Mouse (Mus musculus): ENCODE results near the gene Uba7. TPM values are rescaled to one million over a fixed set of nuclear protein-coding genes. Genes with fewer than 3 reads are reported as not detected.
"Not testable (repeated sequence)": the region's sequence is repeated elsewhere in the genome, so short reads cannot be mapped to it uniquely, and the experiment has no call there.

Uba7 gene
- polyA plus RNA-seq, 2 experiments from 2014 or later, result 132 to 138 TPM

GRCm38 (mm10) chr9:107994464-107994863, 19.2 kb downstream of the Uba7 start:
- ATAC-seq, result no peak

GRCm38 (mm10) chr9:107995513-107995912, 20.2 kb downstream of the Uba7 start:
- ATAC-seq, result no peak

DNA sequence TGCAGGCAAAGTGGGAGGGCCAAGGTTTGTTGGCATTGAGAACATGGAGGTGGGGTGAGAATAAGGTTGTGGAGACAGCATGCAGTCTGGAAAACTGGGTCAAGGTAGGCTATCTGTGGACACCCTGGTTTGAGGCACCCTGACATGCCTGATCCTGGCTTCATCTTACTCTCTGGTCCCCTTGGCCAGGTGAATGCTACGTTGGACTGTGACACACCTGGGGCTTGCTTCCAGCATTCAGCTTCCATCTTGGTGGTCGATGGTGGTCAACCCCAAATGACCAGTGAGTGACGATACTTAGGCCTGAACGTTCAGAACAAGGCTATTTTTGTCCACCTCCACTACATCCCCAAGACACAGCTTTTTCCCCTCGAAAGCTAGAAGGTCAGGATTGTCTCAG, 20.7 kb downstream of the Uba7 start, which contains the start of gene Gm20662:
Gene Gm20662 (plus strand): TSS at position 301 of the 400 bp plus-strand sequence.
- ATAC-seq, result no peak

DNA sequence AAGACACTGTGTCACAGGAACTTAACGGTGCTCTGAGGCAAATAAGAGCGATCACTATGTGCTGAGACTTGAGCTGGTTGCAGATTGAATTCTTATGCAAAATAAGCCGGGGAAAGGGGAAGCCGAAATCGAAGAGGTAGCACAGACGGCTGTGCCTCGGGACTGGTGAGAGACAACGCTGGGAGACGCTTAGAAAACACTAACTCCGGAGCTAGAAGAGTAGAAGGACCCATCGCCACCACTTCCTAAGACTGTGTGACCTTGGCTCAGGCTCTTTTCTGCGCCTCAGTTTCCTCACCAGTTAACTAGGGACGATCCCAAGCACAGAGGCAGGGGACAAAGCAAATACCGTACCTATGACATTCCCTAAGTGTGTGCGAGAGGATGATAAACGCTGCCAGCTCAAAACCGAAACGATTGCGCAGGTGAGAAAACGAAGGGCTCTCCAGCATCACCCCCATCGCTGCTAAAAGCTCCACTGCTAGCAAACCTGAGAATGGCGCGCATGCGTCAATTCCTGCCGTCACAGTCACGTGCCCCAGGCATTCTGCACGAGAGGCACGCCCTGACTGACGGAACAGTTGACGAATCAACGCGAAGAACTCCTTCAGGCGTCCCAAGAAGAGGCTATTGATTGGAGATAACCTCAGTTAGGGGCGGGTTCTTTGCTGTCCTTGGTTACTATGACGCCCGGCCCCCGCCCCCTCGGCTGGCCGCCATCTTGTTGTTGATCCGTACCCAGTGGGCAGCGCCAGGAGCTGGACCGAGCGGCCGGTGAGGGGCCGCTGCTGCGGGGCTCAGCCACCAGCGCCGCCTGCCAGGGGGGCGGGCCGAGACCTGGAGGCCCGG, 26.8 kb downstream of the Uba7 start, which contains the start of gene Ip6k1:
Gene Ip6k1 (plus strand): TSS at position 580 of the 849 bp plus-strand sequence.
- peak; percentile 99 for ATAC-seq

GRCm38 (mm10) chr9:108002778-108003530, 27.6 kb downstream of the Uba7 start:
- peak; percentile 15 for ATAC-seq

DNA sequence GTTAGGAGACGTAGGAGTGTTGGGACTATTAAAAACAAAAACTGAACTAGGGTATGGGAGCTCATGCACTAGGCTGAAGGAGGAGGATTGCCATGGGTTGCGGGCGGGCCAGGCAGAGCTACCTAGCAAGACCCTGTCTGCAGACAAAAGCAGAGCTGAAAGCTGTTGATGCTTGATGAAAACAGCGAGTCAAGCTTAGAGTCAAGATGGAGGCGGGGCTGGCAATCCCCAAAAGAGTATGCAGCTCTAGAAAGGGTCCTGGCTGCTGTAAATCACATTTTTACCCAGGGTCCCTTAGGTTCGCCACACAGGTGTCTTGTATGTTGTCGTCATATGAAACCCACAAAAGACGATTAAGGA, 28.2 kb downstream of the Uba7 start:
- ATAC-seq, result no peak

GRCm38 (mm10) chr9:108008041-108008440, 32.7 kb downstream of the Uba7 start:
- no peak for ATAC-seq

DNA sequence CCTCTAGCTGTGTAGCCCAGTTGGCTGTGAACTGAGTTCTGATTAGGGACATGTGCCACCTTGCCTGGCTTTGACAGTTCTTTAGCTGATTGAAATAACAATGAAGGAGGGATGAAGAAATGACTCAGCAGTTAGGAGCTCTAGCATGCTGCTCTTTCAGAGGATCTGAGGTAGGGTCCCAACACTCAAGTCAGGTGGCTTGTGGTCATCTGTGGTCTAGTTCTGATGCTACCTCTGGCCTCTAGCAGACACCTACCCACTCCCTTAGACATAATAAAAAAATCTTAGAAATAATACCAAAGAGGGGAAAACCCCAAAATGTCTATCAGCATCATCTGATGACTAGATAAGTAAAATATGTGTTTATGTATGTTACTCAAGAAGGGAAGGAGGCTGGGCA, 35.1 kb downstream of the Uba7 start:
- ATAC-seq, result peak; percentile 69

- not testable (repeated sequence) for ATAC-seq
Observed at GRCm38 (mm10) chr9:108013577-108013976, 38.3 kb downstream of the Uba7 start.

DNA sequence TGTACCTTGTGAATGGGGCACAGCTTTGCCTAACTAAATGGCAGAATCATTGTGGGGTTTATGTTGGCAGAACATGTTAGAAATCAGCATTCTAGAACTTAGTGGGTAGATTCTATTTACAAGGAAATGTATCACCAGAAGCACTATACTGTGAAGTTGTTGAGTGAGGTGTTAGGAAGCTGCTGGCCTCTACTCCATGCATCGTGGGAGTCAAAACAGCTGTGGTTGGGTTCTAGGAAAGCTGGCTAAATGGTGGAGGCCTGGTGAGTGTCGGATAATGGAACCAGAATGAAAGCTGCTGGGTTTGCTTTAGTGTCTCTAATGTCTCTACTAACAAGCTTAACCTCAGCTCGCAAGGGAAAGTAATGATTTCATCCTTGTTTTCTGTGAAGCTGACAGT, 41.8 kb downstream of the Uba7 start:
- no peak for ATAC-seq

DNA sequence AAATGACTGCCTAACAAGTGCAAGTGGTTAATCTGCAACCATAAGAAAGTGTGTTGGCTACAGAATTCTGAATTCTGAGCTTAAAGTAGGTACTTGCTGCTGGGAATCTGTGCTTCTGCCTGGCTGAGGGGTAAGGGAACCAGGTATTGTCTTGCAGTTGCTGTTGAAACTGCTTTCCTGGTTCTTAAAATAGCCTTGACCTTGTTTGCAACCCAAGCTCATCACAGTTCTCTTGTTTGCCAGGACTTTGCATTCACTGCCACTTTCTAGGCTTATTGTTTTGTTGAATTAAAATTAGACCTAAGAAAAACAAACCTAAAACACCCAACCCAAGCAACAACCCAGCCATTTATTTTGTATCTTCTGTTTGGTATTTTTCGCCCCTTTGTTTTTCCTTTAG, 45.4 kb downstream of the Uba7 start:
- no peak for ATAC-seq

- no peak for ATAC-seq
Observed at GRCm38 (mm10) chr9:108023216-108023615, 47.9 kb downstream of the Uba7 start.

GRCm38 (mm10) chr9:108026584-108026983, 51.3 kb downstream of the Uba7 start:
- ATAC-seq, result no peak

GRCm38 (mm10) chr9:108027867-108028266, 52.6 kb downstream of the Uba7 start:
- ATAC-seq, result no peak

DNA sequence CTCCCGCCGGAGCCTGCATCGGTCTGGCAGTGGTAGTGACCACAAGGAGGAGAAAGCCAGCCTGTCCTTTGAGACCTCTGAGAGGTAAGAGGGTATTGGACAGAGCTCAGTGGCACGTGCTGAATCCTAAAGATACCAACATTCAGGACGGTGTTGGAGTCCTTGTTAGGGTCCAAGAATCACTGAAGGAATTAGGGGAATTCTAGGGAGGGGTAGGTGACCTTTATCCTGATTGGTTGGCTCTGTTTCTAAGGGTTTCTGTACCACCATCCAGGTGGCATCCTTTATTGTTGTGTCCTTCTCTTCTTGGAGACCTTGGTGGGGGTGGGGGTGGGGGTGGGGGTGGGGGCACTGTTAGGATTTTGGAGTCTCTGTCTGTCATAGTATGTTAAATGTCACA, 56.8 kb downstream of the Uba7 start:
- no peak for ATAC-seq

Other genes with a start within 250 kb of the Uba7 start
- 100 to 1,000 TPM; 299 to 310 TPM for gene Rbm5, start 204.5 kb upstream of the Uba7 start, polyA plus RNA-seq (2017; shearing (Covaris generic))
- 10 to 100 TPM; 76.4 to 81.0 TPM for gene Rbm6, start 102.3 kb upstream of the Uba7 start, polyA plus RNA-seq (2017; shearing (Covaris generic))
- 10 to 100 TPM; 11.3 to 12.9 TPM for gene Mon1a, start 87.4 kb upstream of the Uba7 start, polyA plus RNA-seq (2017; shearing (Covaris generic))
- not detected for gene Mst1r, start 68.6 kb upstream of the Uba7 start, polyA plus RNA-seq (2017; shearing (Covaris generic))
- not detected for gene Actl11, start 47.0 kb upstream of the Uba7 start, polyA plus RNA-seq (2017; shearing (Covaris generic))
- not detected for gene Camkv, start 39.8 kb upstream of the Uba7 start, polyA plus RNA-seq (2017; shearing (Covaris generic))
- gene Traip, start 25.4 kb upstream of the Uba7 start, polyA plus RNA-seq (2017; shearing (Covaris generic)), result 1 to 10 TPM; 5.0 to 8.2 TPM
- not detected for gene Gm20661, start 7.6 kb downstream of the Uba7 start, polyA plus RNA-seq (2017; shearing (Covaris generic))
- gene Inka1, start 10.4 kb downstream of the Uba7 start, polyA plus RNA-seq (2017; shearing (Covaris generic)), result under 1 TPM; 0.33 to 0.51 TPM
- 1 to 10 TPM in 1 of 2 experiments, under 1 TPM in 1; 0.93 to 2.5 TPM for gene Cdhr4, start 17.0 kb downstream of the Uba7 start, polyA plus RNA-seq (2017; shearing (Covaris generic))
- gene Gm20662, start 20.8 kb downstream of the Uba7 start, polyA plus RNA-seq (2017; shearing (Covaris generic)), result not detected
- gene Ip6k1, start 27.0 kb downstream of the Uba7 start, polyA plus RNA-seq (2017; shearing (Covaris generic)), result 10 to 100 TPM; 36.7 to 47.6 TPM
- 10 to 100 TPM; 12.9 to 22.2 TPM for gene Gmppb, start 73.7 kb downstream of the Uba7 start, polyA plus RNA-seq (2017; shearing (Covaris generic))
- gene Amigo3, start 77.7 kb downstream of the Uba7 start, polyA plus RNA-seq (2017; shearing (Covaris generic)), result 1 to 10 TPM; 1.3 to 3.3 TPM
- gene Mst1, start 104.9 kb downstream of the Uba7 start, polyA plus RNA-seq (2017; shearing (Covaris generic)), result under 1 TPM; 0.40 to 0.48 TPM
- 10 to 100 TPM; 49.9 to 75.8 TPM for gene Rnf123, start 107.8 kb downstream of the Uba7 start, polyA plus RNA-seq (2017; shearing (Covaris generic))
- gene Apeh, start 119.1 kb downstream of the Uba7 start, polyA plus RNA-seq (2017; shearing (Covaris generic)), result 10 to 100 TPM; 39.4 to 45.0 TPM
- gene Bsn, start 214.9 kb downstream of the Uba7 start, polyA plus RNA-seq (2017; shearing (Covaris generic)), result under 1 TPM; 0.33 to 0.73 TPM